Mouse (Mus musculus) hindbrain, embryonic 14.5 days (tissue): ENCODE data around the gene Prl3d1. TPM values are rescaled to one million over a fixed set of nuclear protein-coding genes. Genes with fewer than 3 reads are reported as not detected.
"Not testable (repeated sequence)": the region's sequence is repeated elsewhere in the genome, so short reads cannot be mapped to it uniquely, and the experiment has no call there.

ENCODE experiments used
- ATAC-seq: fragments of 200-750 bp; cut with Nextera tagmentation; 2 replicates; pipeline ENCODE4 v1.8.0; 2017; ENCODE audit warnings: moderate number of reproducible peaks, mild to moderate bottlenecking, moderate TSS enrichment, moderate library complexity; ENCODE audit not compliant: low FRiP score
- DNase-seq: peaks from one replicate; pipeline ENCODE4 v3.0.0-alpha.2; 2015; ENCODE audit warnings: low spot score
- H3K27ac ChIP-seq: fragments of 300-500 bp; sonication (generic); 2 replicates; pipeline ENCODE4 v1.5.1; 2014; ENCODE audit warnings: mild to moderate bottlenecking, moderate library complexity
- H3K27me3 ChIP-seq: fragments of 300-500 bp; sonication (generic); 2 replicates; pipeline ENCODE4 v1.6.1; 2014; ENCODE audit warnings: mild to moderate bottlenecking, low read length, mixed read lengths; ENCODE audit not compliant: control insufficient read depth, insufficient read depth
- H3K36me3 ChIP-seq: fragments of 300-500 bp; sonication (generic); replicated peaks from 2 replicates; pipeline ENCODE4 v1.6.1; 2014; ENCODE audit not compliant: control insufficient read depth, insufficient read depth
- H3K4me1 ChIP-seq: fragments of 300-500 bp; sonication (generic); replicated peaks from 2 replicates; pipeline ENCODE4 v1.6.1; 2014; ENCODE audit warnings: antibody characterized with exemption, low read length, mixed read lengths; ENCODE audit not compliant: control insufficient read depth, insufficient read depth
- H3K4me2 ChIP-seq: fragments of 300-500 bp; sonication (generic); replicated peaks from 2 replicates; pipeline ENCODE4 v1.6.1; 2014; ENCODE audit warnings: mild to moderate bottlenecking, moderate library complexity
- H3K4me3 ChIP-seq: fragments of 300-500 bp; sonication (generic); replicated peaks from 2 replicates; pipeline ENCODE4 v1.5.1; 2014; ENCODE audit warnings: mild to moderate bottlenecking, low read length
- H3K9ac ChIP-seq: fragments of 300-500 bp; sonication (generic); 2 replicates; pipeline ENCODE4 v1.6.1; 2014
- H3K9me3 ChIP-seq: fragments of 300-500 bp; sonication (generic); 2 replicates; pipeline ENCODE4 v1.6.1; 2016; ENCODE audit warnings: low read length; ENCODE audit not compliant: control insufficient read depth
- WGBS: fragments of 180-500 bp; shearing (Covaris S2); extraction: QIAGEN DNeasy Blood & Tissue Kit; methylation state at CpG from one replicate; pipeline ENCODE4 v1.1.7; 2014; 5-methylcytosine and 5-hydroxymethylcytosine counted together
- polyA plus RNA-seq: library from polyadenylated mRNA; unstranded; fragments of >200 nt; fragmentation: Nextera tagmentation; extraction: Ambion mirVana; gene quantifications from 2 replicates; pipeline ENCODE4 v1.2.1, GENCODE M21; 2014

Prl3d1 gene
- not detected in 2 replicates for polyA plus RNA-seq

- H3K9me3 ChIP-seq, H3K27ac ChIP-seq, H3K4me1 ChIP-seq, H3K9ac ChIP-seq, H3K4me3 ChIP-seq, ATAC-seq, DNase-seq, H3K27me3 ChIP-seq, H3K4me2 ChIP-seq, H3K36me3 ChIP-seq: not testable (repeated sequence)
- 93% methylated on average over 5 of the region's 5 CpGs for WGBS
Measured at GRCm38 (mm10) chr13:27093890-27094289, at the start of gene Prl3d1. Gene Prl3d1 (plus strand): TSS chr13:27094190.

GRCm38 (mm10) chr13:27057270-27057669 is 36.7 kb upstream of the Prl3d1 start, which contains the start of gene Prl:
Gene Prl (plus strand): TSS chr13:27057570.
- H3K9me3 ChIP-seq: no peaks in the 10 kb centered on the region
- ATAC-seq (no peak), DNase-seq (no peak)
- no peaks in the 10 kb centered on the region for H3K4me1 ChIP-seq
- WGBS: 93% methylated on average over 1 of the region's 1 CpGs
- H3K36me3 ChIP-seq: no peaks in the 10 kb centered on the region
- no peaks in the 10 kb centered on the region for H3K27me3 ChIP-seq
- no peak within 1 kb of the TSS for H3K4me2 ChIP-seq
- H3K4me3 ChIP-seq: no peak within 1 kb of the TSS
- H3K9ac ChIP-seq: no peak within 1 kb of the TSS
- no peak within 1 kb of the TSS for H3K27ac ChIP-seq

DNA sequence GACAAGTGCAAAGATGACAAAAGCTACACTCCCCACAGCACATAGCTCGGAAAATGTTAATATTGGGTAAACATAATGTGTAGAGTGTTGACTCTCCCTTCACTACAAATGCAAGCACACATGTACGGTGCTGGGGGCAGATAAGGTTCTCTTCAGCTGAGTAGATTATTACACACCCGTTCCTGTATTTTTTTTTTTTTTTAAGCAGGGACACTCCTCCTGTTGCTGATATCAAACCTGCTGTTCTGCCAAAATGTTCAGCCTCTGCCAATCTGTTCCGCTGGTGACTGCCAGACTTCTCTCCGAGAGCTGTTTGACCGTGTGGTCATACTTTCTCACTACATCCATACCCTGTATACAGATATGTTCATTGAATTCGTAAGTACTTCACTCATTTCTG is 34.8 kb upstream of the Prl3d1 start:
- Histone ChIP-seq H3K27me3 (no peaks in the 10 kb centered on the region), H3K4me2 (no peak overlapping the region), H3K36me3 (no peaks in the 10 kb centered on the region), H3K4me1 (no peaks in the 10 kb centered on the region), H3K9me3 (no peaks in the 10 kb centered on the region), H3K9ac (no peak overlapping the region), H3K4me3 (no peak overlapping the region), H3K27ac (no peak overlapping the region)
- DNase-seq: no peak
- ATAC-seq: no peak
- WGBS: 91% methylated on average over 7 of the region's 7 CpGs

GRCm38 (mm10) chr13:27121398-27121797 is 27.4 kb downstream of the Prl3d1 start, which contains the start of gene Prl3d2:
Gene Prl3d2 (plus strand): TSS chr13:27121698.
- H3K9me3 ChIP-seq, H3K36me3 ChIP-seq, H3K27me3 ChIP-seq, ATAC-seq, H3K4me2 ChIP-seq, H3K4me3 ChIP-seq, H3K27ac ChIP-seq, H3K4me1 ChIP-seq, H3K9ac ChIP-seq, DNase-seq: not testable (repeated sequence)
- 94% methylated on average over 3 of the region's 4 CpGs for WGBS

DNA sequence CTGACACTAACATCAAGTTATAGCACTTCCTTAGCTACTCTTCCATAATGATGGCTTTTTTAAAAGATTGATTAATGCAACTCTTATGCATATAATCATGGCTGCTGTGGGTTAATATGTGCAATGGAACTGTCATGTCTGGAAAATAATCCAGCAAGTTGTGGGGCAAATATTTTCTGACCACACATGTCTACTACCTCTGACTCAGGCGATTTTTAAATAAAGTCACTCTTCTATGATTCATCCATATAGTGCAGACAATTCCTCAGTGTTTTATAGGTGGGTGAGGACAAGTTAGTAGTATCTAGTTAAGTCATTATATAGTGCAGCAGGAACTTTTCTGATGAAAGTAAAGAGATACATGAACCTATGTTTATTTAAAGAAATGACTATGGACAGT is 54.3 kb downstream of the Prl3d1 start:
- H3K4me2 ChIP-seq: no peak overlapping the region
- no peak for DNase-seq
- no peaks in the 10 kb centered on the region for H3K4me1 ChIP-seq
- no peak overlapping the region for H3K9ac ChIP-seq
- no peak overlapping the region for H3K27ac ChIP-seq
- no peak for ATAC-seq
- WGBS: 75% methylated on average over 1 of the region's 1 CpGs
- no peaks in the 10 kb centered on the region for H3K27me3 ChIP-seq
- no peaks in the 10 kb centered on the region for H3K9me3 ChIP-seq
- no peak overlapping the region for H3K4me3 ChIP-seq
- H3K36me3 ChIP-seq: no peaks in the 10 kb centered on the region

Other genes with a start within 250 kb of the Prl3d1 start
- 0.46 TPM in 1 of 2 replicates, not detected in the other for gene Prl, start 36.6 kb upstream of the Prl3d1 start, polyA plus RNA-seq
- not detected in 2 replicates for gene Prl3d2, start 27.5 kb downstream of the Prl3d1 start, polyA plus RNA-seq
- gene Prl3d3, start 62.6 kb downstream of the Prl3d1 start, polyA plus RNA-seq: not detected in 2 replicates
- gene Prl3c1, start 102.5 kb downstream of the Prl3d1 start, polyA plus RNA-seq: not detected in 2 replicates
- not detected in 2 replicates for gene Prl3b1, start 147.7 kb downstream of the Prl3d1 start, polyA plus RNA-seq
- not detected in 2 replicates for gene Prl3a1, start 165.2 kb downstream of the Prl3d1 start, polyA plus RNA-seq
- not detected in 2 replicates for gene Prl6a1, start 218.4 kb downstream of the Prl3d1 start, polyA plus RNA-seq